Mouse (Mus musculus) kidney, embryonic 14.5 days (tissue): ENCODE measurements at regions not wholly inside any gene's neighbourhood (a gene's known extent, or its start where the extent isn't known, plus 50 kb on each side); places are given as distances from the start of the nearest gene placed in this dataset.

Experiments used
- ATAC-seq: fragments of 200-750 bp; cut with Nextera tagmentation; 2 replicates; pipeline ENCODE4 v1.8.0; 2017; ENCODE audit warnings: moderate number of reproducible peaks, mild to moderate bottlenecking, moderate TSS enrichment, moderate library complexity; ENCODE audit not compliant: low FRiP score, low TSS enrichment
- H3K27ac ChIP-seq: fragments of 300-500 bp; sonication (generic); 2 replicates; pipeline ENCODE4 v1.5.1; 2014; ENCODE audit warnings: low read depth, mild to moderate bottlenecking, low read length, moderate library complexity, mixed read lengths
- H3K27me3 ChIP-seq: fragments of 300-500 bp; sonication (generic); 2 replicates; pipeline ENCODE4 v1.6.1; 2014; ENCODE audit warnings: mild to moderate bottlenecking, low read length; ENCODE audit not compliant: control insufficient read depth, insufficient read depth
- H3K36me3 ChIP-seq: fragments of 300-500 bp; sonication (generic); 2 replicates; pipeline ENCODE4 v1.6.1; 2014; ENCODE audit warnings: low read length, mixed read lengths; ENCODE audit not compliant: control insufficient read depth, insufficient read depth
- H3K4me1 ChIP-seq: fragments of 300-500 bp; sonication (generic); 2 replicates; pipeline ENCODE4 v1.6.1; 2014; ENCODE audit warnings: low read length, mixed read lengths; ENCODE audit not compliant: control insufficient read depth, insufficient read depth
- H3K4me2 ChIP-seq: fragments of 300-500 bp; sonication (generic); replicated peaks from 2 replicates; pipeline ENCODE4 v1.6.1; 2014; ENCODE audit warnings: low read depth, mild to moderate bottlenecking, low read length
- H3K4me3 ChIP-seq: fragments of 300-500 bp; sonication (generic); 2 replicates; pipeline ENCODE4 v1.5.1; 2014; ENCODE audit warnings: mild to moderate bottlenecking, low read length
- H3K9ac ChIP-seq: fragments of 300-500 bp; sonication (generic); 2 replicates; pipeline ENCODE4 v1.6.1; 2014; ENCODE audit warnings: low read depth, mild to moderate bottlenecking, low read length, moderate library complexity
- H3K9me3 ChIP-seq: fragments of 300-500 bp; sonication (generic); 2 replicates; pipeline ENCODE4 v1.6.1; 2016; ENCODE audit warnings: low read length; ENCODE audit not compliant: control insufficient read depth
- WGBS: fragments of 180-500 bp; shearing (Covaris S2); extraction: QIAGEN DNeasy Blood & Tissue Kit; methylation state at CpG from one replicate; pipeline ENCODE4 v1.1.7; 2014; 5-methylcytosine and 5-hydroxymethylcytosine counted together

DNA sequence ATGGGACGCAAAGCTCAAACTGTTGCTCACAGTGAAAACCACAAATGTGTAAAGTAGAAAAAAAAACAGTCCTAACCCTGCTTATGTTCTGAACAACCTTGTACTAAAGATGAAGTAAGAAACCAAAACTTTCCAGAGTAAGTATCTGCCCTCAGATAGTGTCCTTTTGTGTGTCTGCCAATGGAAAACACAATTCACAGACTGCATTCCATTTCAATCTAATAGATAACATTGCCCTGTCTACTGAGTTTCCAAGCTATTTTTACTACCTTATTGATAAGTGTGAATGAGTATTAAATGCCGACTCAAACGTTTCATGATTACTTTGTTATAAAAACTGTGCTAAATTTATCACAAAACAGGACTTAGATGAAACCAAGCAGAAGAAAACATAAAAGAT, 1357.4 kb upstream of the Flrt2 start:
- no peak for ATAC-seq
- H3K36me3 ChIP-seq, result no peaks in the 10 kb centered on the region
- 82% methylated on average over 3 of the region's 3 CpGs for WGBS
- no peaks in the 10 kb centered on the region for H3K27me3 ChIP-seq
- H3K4me2 ChIP-seq, result no peak overlapping the region
- H3K4me1 ChIP-seq, result no peaks in the 10 kb centered on the region
- H3K4me3 ChIP-seq, result no peak overlapping the region
- no peak overlapping the region for H3K9ac ChIP-seq
- H3K27ac ChIP-seq, result no peak overlapping the region
- H3K9me3 ChIP-seq, result no peaks in the 10 kb centered on the region

DNA sequence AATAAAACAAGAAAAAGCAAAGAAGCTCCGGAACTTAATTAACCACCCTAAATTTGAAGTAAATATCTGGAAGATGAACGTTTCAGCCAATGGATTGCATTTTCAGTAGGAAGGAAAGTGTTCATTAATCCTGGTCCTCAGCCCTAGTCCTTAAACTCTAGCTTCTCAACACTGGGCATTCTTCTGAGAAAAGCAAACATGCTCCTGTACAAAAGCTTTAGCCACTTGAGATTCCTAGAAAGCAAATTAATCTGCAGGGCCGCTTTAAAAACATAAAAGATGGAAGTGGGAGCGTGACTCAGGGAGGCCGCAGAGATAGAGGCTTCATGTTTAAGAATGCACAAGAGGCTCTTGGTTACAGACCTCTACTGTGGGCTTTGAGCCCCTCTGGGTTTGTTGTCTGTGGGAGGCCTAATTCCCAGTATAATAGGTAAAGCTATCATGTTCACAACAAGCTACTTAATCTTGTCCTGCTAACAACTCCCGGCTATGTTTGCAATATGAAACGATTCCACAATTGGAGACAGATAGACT, 1342.3 kb upstream of the Flrt2 start:
- Histone ChIP-seq H3K4me3 (no peak overlapping the region), H3K27ac (no peak overlapping the region), H3K4me1 (no peaks in the 10 kb centered on the region), H3K9ac (no peak overlapping the region), H3K9me3 (no peaks in the 10 kb centered on the region), H3K27me3 (no peaks in the 10 kb centered on the region), H3K4me2 (no peak overlapping the region), H3K36me3 (no peaks in the 10 kb centered on the region)
- ATAC-seq, result no peak
- 56% methylated on average over 7 of the region's 7 CpGs for WGBS

DNA sequence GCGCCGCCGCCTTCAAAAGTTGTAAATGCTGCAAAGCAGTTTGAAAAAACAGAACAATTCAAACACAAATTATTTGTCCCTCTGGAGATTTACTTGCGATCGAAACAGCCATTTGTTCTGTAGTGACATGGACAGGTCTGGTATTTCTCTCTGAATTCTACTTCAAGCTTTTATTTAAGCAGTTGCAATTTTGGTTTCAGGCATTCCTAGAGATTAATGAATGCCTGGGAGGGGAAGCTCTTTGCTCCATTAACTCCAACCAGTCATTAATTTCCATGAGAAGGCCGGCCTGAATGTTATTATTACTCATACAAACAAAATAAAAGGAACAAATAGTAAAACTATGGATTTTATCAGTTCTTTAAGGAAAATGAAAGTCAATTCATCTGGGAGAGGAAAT, 1327.8 kb upstream of the Flrt2 start:
- no peak overlapping the region; the same call in 1 of the 2 replicates for H3K4me2 ChIP-seq
- no peaks in the 10 kb centered on the region for H3K27me3 ChIP-seq
- no peaks in the 10 kb centered on the region for H3K4me1 ChIP-seq
- H3K9ac ChIP-seq, result no peak overlapping the region
- no peaks in the 10 kb centered on the region for H3K9me3 ChIP-seq
- H3K27ac ChIP-seq, result no peak overlapping the region
- H3K36me3 ChIP-seq, result no peaks in the 10 kb centered on the region
- peak; percentile 69; the same call in 1 of the 2 replicates for ATAC-seq
- no peak overlapping the region for H3K4me3 ChIP-seq
- 12% methylated on average over 6 of the region's 6 CpGs for WGBS

DNA sequence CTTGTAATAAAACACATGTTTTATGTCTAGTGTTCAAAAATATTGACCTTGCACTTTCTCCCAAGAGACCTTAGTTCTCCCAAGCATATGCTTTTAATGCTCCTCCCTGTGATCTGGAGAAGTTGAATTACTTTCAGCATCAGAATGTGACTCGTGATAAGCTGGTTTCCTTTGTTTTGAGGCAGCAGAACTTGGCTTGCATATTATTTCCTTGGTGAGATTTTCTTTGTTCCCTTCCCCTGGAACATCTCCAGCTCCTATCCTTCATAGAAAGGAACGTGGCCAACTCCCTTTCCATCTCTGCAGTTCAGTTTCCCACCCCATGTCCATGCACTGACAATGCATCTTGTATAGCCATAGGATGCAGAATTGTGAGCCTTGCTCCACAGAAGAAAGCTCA, 1292.0 kb upstream of the Flrt2 start:
- Histone ChIP-seq H3K36me3 (no peaks in the 10 kb centered on the region), H3K4me3 (no peak overlapping the region), H3K9ac (no peak overlapping the region), H3K4me1 (no peaks in the 10 kb centered on the region), H3K4me2 (no peak overlapping the region), H3K27me3 (no peaks in the 10 kb centered on the region), H3K27ac (no peak overlapping the region), H3K9me3 (no peaks in the 10 kb centered on the region)
- WGBS, result 53% methylated on average over 2 of the region's 2 CpGs
- ATAC-seq, result no peak

DNA sequence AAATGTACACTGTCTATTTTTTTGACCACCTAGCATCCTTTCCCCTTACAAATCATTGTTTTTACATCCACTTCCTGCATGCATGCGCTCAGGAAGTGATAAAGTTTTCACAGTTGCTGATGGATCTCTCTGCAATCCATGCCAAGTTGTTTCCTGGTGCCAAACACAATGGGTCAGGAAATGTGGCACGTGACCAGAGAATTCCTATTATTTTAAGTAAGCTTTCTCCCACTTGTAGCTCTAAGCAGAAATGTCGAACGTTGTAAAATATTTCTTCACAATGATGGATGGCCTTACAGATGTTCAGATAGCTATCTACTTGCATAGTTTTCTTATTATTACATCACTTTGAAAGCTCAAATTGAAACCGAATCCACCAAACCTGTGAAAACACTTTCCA, 1271.1 kb upstream of the Flrt2 start:
- Histone ChIP-seq H3K4me3 (no peak overlapping the region), H3K27ac (no peak overlapping the region), H3K4me1 (no peaks in the 10 kb centered on the region), H3K9me3 (no peaks in the 10 kb centered on the region), H3K27me3 (no peaks in the 10 kb centered on the region), H3K9ac (no peak overlapping the region), H3K4me2 (no peak overlapping the region), H3K36me3 (no peaks in the 10 kb centered on the region)
- ATAC-seq, result peak; percentile 20; the same call in 1 of the 2 replicates
- WGBS, result 42% methylated on average over 5 of the region's 5 CpGs

DNA sequence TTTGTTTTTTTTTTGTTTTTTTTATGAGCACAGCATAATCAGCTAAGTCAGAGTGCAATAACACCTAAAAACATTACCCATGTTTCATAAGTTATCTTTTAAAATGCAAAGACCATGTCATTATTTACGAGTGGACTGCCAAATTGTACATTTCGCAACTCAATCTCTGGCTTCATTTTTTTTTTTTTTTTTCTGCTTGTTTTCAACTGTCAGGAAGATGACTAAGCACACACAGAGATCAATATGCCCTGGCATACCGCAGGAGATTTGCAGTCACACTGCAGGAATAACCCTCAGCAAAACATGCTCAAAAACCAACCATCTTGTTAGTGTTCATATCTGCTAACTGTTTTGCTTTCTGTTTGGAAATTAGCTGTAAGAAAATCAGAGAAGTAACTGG, 1270.3 kb upstream of the Flrt2 start:
- no peak for ATAC-seq
- Histone ChIP-seq H3K4me1 (no peaks in the 10 kb centered on the region), H3K9me3 (no peaks in the 10 kb centered on the region), H3K36me3 (no peaks in the 10 kb centered on the region), H3K27me3 (no peaks in the 10 kb centered on the region), H3K4me2 (no peak overlapping the region), H3K27ac (no peak overlapping the region), H3K4me3 (no peak overlapping the region), H3K9ac (no peak overlapping the region)
- 79% methylated on average over 3 of the region's 3 CpGs for WGBS

DNA sequence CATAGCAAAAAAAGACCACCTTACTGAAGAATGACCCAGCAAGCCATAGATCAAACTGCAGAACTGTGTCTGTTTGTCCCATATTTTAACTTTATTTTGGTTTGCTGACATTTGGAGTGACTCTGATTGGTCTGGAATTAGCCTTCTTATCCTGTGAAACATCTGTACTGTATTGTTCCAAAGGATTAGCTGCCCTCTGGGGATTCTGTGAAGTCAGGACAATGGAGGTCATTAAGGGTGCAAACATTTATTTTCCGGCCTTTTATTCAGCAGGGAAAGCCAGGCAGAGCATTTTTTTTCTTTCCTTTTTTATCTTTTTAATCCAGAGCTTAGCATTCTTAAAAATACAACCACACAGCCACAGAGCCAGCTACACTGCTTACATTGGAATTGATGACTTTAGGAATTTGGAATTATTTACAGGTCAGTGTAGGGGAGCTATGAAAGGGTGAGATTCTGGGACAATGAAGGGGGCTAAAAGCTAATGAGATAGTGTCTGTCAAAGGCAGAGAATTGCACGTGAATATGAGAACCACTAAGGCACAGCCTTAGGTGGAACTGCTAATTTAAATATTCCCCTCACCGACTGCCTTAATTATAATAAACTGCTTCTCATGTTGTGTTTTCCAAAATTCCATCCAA, 1267.6 kb upstream of the Flrt2 start:
- H3K4me2 ChIP-seq, result no peak overlapping the region
- H3K27ac ChIP-seq, result no peak overlapping the region
- H3K9ac ChIP-seq, result no peak overlapping the region
- WGBS, result 28% methylated on average over 3 of the region's 3 CpGs
- H3K36me3 ChIP-seq, result no peaks in the 10 kb centered on the region
- no peaks in the 10 kb centered on the region for H3K4me1 ChIP-seq
- H3K27me3 ChIP-seq, result no peaks in the 10 kb centered on the region
- peak; percentile 43; the same call in 1 of the 2 replicates for ATAC-seq
- no peaks in the 10 kb centered on the region for H3K9me3 ChIP-seq
- no peak overlapping the region for H3K4me3 ChIP-seq

DNA sequence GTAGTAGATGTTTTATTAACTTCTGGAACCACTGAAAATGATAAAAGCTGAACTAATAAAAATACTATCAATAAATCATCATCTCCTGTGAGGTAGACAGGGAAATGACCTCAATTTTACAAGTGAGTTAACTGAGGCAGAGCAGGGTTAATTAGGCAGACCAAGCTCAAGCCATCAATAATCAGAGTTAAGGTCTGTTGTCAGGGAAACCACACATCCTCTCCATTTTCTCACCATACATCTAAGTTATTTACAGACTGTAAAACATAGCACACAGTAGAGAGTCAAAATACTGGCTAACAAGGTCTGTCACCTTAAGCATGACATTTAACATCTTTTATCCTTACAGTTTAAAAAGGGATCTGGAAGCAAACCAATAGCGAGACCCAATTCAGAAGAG, 1242.5 kb upstream of the Flrt2 start:
- Histone ChIP-seq H3K36me3 (no peaks in the 10 kb centered on the region), H3K9me3 (no peaks in the 10 kb centered on the region), H3K27me3 (no peaks in the 10 kb centered on the region), H3K4me3 (no peak overlapping the region), H3K9ac (no peak overlapping the region), H3K27ac (no peak overlapping the region), H3K4me2 (no peak overlapping the region), H3K4me1 (no peaks in the 10 kb centered on the region)
- 23% methylated on average over 1 of the region's 1 CpGs for WGBS
- peak; percentile 52; the same call in 1 of the 2 replicates for ATAC-seq

DNA sequence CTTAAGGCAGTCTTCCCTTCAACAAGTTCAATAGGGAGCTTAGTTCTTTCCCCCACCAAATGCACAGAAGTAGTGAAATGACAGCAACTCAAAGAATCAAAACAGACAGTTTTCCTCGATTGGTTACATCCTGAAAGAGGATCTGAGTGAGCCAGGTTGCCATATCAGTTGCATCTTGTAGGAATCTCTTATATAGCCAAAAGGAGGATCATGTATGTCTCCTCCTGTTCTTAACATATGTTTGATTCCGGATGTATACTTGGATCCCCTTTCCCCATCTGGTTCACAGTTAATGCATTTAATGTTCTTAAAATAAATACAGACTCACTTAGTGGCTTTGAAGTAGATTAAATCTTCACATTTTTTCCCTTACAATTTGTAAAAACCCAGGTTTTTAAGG, 1224.0 kb upstream of the Flrt2 start:
- no peaks in the 10 kb centered on the region for H3K36me3 ChIP-seq
- H3K9me3 ChIP-seq, result no peaks in the 10 kb centered on the region
- no peak overlapping the region for H3K4me3 ChIP-seq
- H3K4me2 ChIP-seq, result no peak overlapping the region
- no peak overlapping the region for H3K27ac ChIP-seq
- H3K27me3 ChIP-seq, result no peaks in the 10 kb centered on the region
- WGBS, result 62% methylated on average over 2 of the region's 2 CpGs
- ATAC-seq, result no peak
- H3K4me1 ChIP-seq, result no peaks in the 10 kb centered on the region
- no peak overlapping the region for H3K9ac ChIP-seq
